Mouse (Mus musculus) liver, adult 2 months (tissue): ENCODE data around the gene Ttll6. TPM values are rescaled to one million over a fixed set of nuclear protein-coding genes. Genes with fewer than 3 reads are reported as not detected.
A peak's percentile ranks its signal among the peaks of the same experiment; 100 is the strongest.

Experiments
- DNase-seq: peaks from one replicate; pipeline ENCODE4 v3.0.0-alpha.2; 2011; ENCODE audit warnings: low read depth, low spot score; ENCODE audit errors: extremely low read depth
- H3K27ac ChIP-seq: fragments of 200-500 bp; replicated peaks from 2 replicates; pipeline ENCODE4 v1.5.1; 2012; ENCODE audit warnings: low read depth, mild to moderate bottlenecking, control low read depth, inconsistent platforms, low read length; ENCODE audit not compliant: insufficient read depth
- H3K27me3 ChIP-seq: fragments of 200-500 bp; 2 replicates; pipeline ENCODE4 v1.6.1; 2012; ENCODE audit warnings: mild to moderate bottlenecking, moderate library complexity, low read length, inconsistent platforms; ENCODE audit not compliant: control insufficient read depth, insufficient read depth
- H3K36me3 ChIP-seq: fragments of 200-500 bp; 2 replicates; pipeline ENCODE4 v1.6.1; 2012; ENCODE audit warnings: low read length, inconsistent platforms; ENCODE audit not compliant: control insufficient read depth, insufficient read depth
- H3K4me1 ChIP-seq: fragments of 200-500 bp; 2 replicates; pipeline ENCODE4 v1.6.1; 2011; ENCODE audit warnings: low read length; ENCODE audit not compliant: control insufficient read depth, insufficient read depth
- H3K4me3 ChIP-seq: fragments of 200-500 bp; 2 replicates; pipeline ENCODE4 v1.5.1; 2011; ENCODE audit warnings: low read depth, mild to moderate bottlenecking, control low read depth, low read length, moderate library complexity; ENCODE audit not compliant: insufficient read depth
- H3K79me2 ChIP-seq: fragments of 200-500 bp; 2 replicates; pipeline ENCODE4 v1.6.1; 2012; ENCODE audit warnings: inconsistent platforms, mild to moderate bottlenecking, low read length, moderate library complexity; ENCODE audit not compliant: control insufficient read depth, insufficient read depth
- H3K9ac ChIP-seq: fragments of 200-500 bp; 2 replicates; pipeline ENCODE4 v1.6.1; 2012; ENCODE audit warnings: low read depth, mild to moderate bottlenecking, control low read depth, inconsistent platforms, low read length
- CTCF ChIP-seq: fragments of 200-500 bp; IDR thresholded peaks from 2 replicates; pipeline ENCODE4 v1.5.1; 2011; ENCODE audit warnings: low read depth, low read length, control low read depth
- POLR2A ChIP-seq: fragments of 200-500 bp; IDR thresholded peaks from 2 replicates; pipeline ENCODE4 v1.6.1; 2011; ENCODE audit warnings: low read length, control low read depth; ENCODE audit not compliant: insufficient read depth; ENCODE audit errors: extremely low read depth
- WGBS: fragments of 180-500 bp; shearing (Covaris S2); methylation state at CpG from one replicate; pipeline ENCODE4 v1.1.7; 2018; 5-methylcytosine and 5-hydroxymethylcytosine counted together
- polyA plus RNA-seq: library from polyadenylated mRNA; depleted of rRNA; stranded (reverse); fragments of >200 nt; gene quantifications from 2 replicates; pipeline ENCODE4 v1.2.3, GENCODE M21; 2012
- total RNA-seq: library from RNA; depleted of rRNA; stranded (reverse); fragments of >200 nt; gene quantifications from 2 replicates; pipeline ENCODE4 v1.2.3, GENCODE M21; 2014

The Ttll6 gene
- total and polyA plus RNA-seq, 2 experiments: not detected

DNA sequence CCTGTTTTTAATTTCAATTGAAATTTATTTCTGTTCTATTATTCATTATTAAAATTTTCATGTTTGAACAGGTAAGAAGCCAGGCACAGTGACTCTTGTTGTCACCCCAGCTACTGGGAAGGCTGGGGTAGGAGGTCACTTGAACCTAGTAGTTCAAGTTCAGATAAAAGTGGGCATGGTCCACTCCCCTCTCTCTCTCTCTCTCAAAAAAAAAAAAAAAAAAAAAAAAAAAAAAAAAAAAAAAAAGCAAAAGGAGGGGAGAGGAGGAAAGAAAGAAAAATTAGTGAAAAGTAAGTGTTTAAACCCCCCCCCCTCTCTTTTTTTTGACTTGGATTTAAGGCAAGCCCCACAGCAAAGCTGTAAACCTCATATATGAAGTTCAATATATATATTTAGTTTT, 50.6 kb downstream of the Ttll6 start:
- Histone ChIP-seq H3K27me3 (peaks cover 16% of the 10 kb centered on the region; the same call in 1 of the 2 replicates), H3K4me3 (no peak overlapping the region), H3K4me1 (no peaks in the 10 kb centered on the region), H3K27ac (no peak overlapping the region), H3K79me2 (no peaks in the 10 kb centered on the region), H3K36me3 (no peaks in the 10 kb centered on the region), H3K9ac (no peak overlapping the region)
- TF ChIP-seq CTCF (no peak), POLR2A (no peak)
- DNase-seq: no peak

DNA sequence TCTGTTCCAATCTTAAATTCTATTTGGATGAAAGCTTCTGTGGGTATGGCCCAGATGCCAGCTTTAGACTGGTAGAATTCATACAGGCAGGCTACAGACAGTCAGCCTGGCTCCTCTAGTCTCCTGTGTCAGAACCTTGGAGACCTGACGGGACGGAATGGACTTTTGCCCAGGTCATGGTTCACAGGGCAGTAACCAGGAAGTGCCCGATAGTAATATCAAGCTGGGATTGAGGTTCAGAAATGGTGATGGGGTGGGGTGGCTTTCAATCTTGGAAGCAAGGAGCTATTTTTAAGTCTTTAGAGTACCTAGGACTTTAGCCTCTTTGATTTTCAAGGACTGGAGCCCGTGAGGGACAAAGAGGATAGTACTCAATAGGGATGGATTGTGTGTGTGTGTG, 53.7 kb downstream of the Ttll6 start:
- Histone ChIP-seq H3K79me2 (no peaks in the 10 kb centered on the region), H3K4me1 (no peaks in the 10 kb centered on the region), H3K4me3 (no peak overlapping the region), H3K9ac (no peak overlapping the region), H3K27me3 (peaks cover 10% of the 10 kb centered on the region), H3K27ac (no peak overlapping the region), H3K36me3 (no peaks in the 10 kb centered on the region)
- peak; percentile 34 for DNase-seq
- WGBS: 13% methylated on average over 4 of the region's 4 CpGs
- no peak for TF ChIP-seq CTCF
- TF ChIP-seq POLR2A: no peak

DNA sequence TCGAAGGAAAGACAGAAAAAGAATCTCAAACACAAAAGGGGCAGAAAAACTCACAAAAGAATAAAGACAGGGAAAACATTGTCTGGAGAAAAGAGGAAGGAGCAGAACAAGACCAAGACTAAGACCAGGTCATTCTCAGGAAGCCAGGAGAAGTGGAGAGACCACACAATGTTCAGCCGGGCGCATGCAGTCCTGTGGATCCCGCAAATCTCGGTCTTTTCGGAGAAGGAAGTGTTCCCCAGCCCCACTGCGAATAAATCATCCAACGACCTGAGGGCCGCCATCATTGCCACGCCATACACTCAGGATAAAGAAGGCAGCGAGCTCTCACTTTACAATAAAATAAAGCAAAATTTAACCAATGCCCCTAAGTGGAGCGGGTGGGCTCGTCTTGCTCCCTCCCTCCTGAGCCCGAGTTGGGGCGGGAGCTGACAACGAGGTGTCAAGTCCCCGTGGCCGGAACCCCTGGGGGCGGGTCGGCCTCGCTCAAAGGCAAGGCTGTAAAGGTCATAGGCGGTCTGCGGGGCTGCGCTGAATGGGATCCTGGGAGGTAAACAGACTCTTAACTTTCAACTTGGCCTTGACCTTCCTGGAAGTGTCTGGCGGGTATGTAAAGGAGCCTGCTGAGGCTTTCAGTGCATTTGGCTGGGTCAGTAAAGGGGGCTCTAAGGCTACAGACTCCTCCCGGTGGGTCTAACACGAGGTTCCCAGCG, 56.4 kb downstream of the Ttll6 start:
- H3K9ac ChIP-seq: no peak overlapping the region
- TF ChIP-seq POLR2A (no peak), CTCF (no peak)
- DNase-seq: no peak
- H3K36me3 ChIP-seq: no peaks in the 10 kb centered on the region
- no peaks in the 10 kb centered on the region for H3K79me2 ChIP-seq
- WGBS: 4% methylated on average over 28 of the region's 28 CpGs
- no peak overlapping the region for H3K4me3 ChIP-seq
- H3K27ac ChIP-seq: no peak overlapping the region
- H3K4me1 ChIP-seq: no peaks in the 10 kb centered on the region
- H3K27me3 ChIP-seq: peaks cover 18% of the 10 kb centered on the region

DNA sequence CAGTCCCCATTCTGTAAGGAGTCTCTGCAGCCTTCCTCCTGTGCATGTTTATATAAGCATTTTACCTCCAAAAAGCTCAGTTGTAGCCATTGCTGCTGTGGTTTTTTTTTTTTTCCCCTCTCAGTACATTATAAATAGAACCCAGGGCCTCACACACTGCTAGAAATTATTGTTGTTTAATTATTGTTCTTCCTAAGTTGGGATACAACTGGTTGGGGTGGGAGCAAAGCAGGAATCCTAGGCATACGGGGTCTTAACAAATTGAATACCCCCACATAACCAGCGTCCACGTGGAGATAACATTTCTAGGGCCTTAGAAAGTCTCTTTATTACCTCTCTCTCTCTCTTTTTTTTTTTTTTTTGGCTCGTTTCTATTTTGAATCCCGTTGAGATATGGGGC, 57.5 kb downstream of the Ttll6 start:
- H3K4me1 ChIP-seq: no peaks in the 10 kb centered on the region
- TF ChIP-seq CTCF (no peak), POLR2A (no peak)
- H3K4me3 ChIP-seq: no peak overlapping the region
- DNase-seq: no peak
- WGBS: 10% methylated on average over 5 of the region's 5 CpGs
- H3K36me3 ChIP-seq: no peaks in the 10 kb centered on the region
- H3K27me3 ChIP-seq: peaks cover 21% of the 10 kb centered on the region
- H3K9ac ChIP-seq: no peak overlapping the region
- no peaks in the 10 kb centered on the region for H3K79me2 ChIP-seq
- H3K27ac ChIP-seq: no peak overlapping the region

DNA sequence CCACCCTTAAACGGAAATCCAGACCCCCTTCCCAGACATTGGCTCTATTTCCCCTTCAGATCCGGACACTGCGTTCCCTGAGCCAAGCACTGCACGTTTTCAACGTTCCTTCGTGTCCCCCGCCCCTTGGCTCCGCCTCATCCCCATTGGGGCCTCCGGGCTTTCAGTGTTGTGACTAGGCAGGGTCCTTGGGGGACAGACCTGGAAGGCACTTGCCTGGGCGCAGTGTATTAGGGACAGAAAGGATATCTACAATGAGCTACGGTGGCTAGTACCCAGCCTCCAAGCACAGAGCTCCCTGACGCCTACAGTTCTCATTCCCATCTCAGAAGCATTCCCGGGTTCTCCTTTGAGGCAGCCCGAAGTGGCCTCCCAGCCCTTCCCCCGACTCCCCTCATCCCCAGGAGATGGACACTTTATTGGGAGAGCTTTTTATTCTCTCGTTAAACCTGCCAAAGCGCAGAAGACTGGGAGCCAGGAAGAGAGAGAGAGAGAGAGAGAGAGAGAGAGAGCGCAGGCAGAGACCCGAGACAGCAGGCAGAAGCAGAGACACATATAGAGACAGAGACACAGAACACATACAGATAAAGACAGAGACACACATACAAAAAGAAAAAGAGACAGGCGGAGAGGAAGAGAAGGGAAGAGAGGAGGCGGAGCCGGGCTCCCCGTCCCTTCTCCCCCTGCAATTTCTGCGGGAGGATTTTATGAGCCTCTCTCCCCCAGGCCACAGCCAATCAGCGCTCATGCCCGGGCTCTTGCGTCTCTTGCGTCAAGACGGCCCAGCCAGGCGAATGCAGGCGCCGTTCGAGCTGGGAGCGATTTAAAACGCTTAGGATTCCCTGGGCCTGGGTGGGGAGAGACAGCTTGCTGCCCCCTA, 60.2 kb downstream of the Ttll6 start, which contains the start of gene Hoxb13:
Gene Hoxb13, plus strand, starts transcription at position 796 of the 880 bp plus-strand sequence.
- TF ChIP-seq POLR2A (no peak), CTCF (no peak)
- WGBS: 4% methylated on average over 35 of the region's 35 CpGs
- Histone ChIP-seq H3K27me3 (peaks cover 22% of the 10 kb centered on the region), H3K36me3 (no peaks in the 10 kb centered on the region), H3K4me3 (no peak within 1 kb of the TSS), H3K9ac (no peak within 1 kb of the TSS), H3K27ac (no peak within 1 kb of the TSS), H3K79me2 (no peaks in the 10 kb centered on the region), H3K4me1 (no peaks in the 10 kb centered on the region)
- no peak for DNase-seq

DNA sequence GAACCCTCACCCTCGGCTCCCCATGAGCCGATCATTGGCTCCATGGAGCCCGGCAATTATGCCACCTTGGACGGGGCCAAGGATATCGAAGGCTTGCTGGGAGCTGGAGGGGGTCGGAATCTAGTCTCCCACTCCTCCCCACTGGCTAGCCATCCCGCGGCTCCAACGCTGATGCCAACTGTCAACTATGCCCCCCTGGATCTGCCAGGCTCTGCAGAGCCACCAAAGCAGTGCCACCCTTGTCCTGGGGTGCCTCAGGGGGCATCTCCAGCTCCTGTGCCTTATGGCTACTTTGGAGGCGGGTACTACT, 60.8 kb downstream of the Ttll6 start:
- TF ChIP-seq CTCF (no peak), POLR2A (no peak)
- no peaks in the 10 kb centered on the region for H3K79me2 ChIP-seq
- H3K4me3 ChIP-seq: no peak overlapping the region
- no peak for DNase-seq
- no peak overlapping the region for H3K27ac ChIP-seq
- 5% methylated on average over 10 of the region's 10 CpGs for WGBS
- H3K27me3 ChIP-seq: peaks cover 22% of the 10 kb centered on the region
- H3K4me1 ChIP-seq: no peaks in the 10 kb centered on the region
- H3K9ac ChIP-seq: no peak overlapping the region
- H3K36me3 ChIP-seq: no peaks in the 10 kb centered on the region
